Mouse (Mus musculus) right cerebral cortex, postnatal 14 days (tissue): Measurements from ENCODE around the gene Mgll.

ENCODE experiments used
- DNase-seq: peaks from one replicate; pipeline ENCODE4 v3.0.0; 2022

The Mgll gene

DNA sequence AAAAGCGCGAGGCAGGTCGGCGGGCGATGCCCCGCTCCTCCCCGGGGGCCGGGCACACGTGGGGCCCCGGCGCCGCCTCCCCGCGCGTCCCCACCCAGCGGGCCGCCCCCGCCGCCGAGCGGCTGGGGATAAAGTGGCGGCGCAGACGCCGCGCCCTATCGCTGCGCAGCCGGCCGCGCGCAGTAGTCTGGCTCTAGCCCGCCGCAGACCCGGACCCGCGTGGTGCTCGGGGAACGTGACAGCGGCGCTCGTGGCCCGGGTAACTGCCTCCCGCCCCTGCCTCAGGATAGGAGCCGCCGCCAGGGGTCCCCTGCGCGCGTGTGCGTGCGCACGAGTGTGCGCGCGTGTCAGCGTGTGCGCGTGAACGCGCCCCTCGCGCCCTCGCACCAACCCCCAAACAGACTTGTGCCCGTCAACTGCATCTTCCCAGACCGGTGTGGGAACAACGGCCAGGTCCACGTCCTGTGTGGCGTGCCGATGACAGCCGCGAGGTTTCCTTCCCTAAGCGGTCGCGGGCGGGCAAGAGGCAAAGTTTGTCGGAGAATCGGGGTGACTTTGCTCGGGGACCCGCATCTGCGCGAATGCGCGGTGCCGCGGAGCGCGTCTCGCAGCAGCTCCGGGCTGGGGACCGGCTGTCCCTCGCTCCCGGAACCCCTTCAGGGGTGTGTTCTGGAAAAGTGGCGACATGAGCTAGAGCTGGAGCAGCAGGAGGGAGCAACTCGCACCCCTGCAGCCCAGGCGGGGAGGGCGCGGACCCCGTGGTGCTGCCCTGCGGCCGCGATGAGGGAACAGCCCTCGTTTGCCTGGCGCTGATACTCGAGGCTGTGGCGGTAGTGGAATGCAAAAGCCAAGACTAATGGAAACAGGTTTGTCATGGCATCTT is at the start of gene Mgll:
TSS of gene Mgll (plus strand) at position 100 of the 883 bp plus-strand sequence.
- DNase-seq = peak; percentile 79

- no peak for DNase-seq
Observed at GRCm38 (mm10) chr6:88675815-88676214, 48.4 kb upstream of the Mgll start.

DNA sequence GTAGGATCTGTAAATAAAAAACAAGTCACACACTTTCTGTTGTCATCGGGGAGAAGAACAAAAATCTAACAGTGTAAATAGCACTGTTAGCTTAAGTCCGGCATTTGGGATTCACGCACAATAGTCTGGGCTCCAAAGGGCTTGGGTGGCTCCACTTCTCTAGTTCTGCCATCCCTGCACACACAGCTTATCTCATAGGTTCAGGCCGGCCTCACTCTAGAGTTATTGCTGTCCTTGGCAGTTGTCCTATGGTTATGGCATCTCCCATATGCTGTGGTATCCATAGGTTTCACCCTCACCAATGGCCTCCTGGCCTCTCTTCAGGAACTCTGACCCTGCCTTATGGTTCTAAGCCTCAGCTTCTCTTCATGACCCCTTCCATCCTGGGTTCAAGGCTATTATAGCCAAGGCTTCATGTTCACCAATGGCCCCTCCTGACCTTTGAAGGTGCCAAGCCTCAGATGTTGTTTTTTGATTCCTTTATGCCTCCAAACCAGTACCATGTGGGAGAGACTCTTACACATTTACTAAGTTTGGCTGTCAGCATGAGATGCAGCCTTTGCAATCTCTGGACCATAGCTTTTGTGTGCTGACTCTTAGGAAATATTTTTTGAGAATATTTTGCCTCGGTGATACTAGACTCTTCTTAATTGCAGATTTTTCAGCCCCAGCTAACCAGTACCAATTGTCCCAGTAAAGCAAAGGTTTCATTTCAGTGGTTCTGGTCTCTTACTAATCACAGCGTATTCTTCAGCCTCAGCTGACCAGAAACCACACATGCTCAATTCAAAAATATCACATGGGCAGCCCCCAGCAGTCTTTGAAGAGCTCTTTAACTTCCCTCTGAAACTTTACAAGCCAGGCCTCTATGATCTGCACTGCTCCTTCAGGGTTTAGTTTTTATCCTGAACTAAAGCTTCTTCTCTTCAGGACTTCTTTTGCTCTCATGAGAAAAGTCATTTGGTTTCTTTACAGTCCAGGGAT is 47.2 kb upstream of the Mgll start:
- no peak for DNase-seq

DNA sequence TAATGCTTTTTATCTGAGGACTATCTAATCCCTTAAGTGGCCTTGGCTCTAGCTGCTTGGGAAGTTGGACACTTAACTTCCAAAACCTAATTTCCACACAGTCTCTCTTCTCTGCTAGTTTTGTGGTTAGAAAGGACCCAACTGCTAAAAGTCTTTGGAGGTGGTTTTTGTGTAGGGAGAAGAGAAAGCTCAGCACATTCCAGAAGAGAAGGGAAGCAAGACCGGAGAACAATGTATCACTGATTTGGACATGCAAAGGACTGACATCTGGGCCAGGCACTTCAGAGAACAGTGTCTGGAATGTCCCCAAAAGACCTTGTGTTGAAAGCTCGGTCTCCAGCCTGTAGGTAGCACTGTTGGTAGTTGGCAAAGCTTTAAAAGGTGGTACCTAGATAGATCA is 46.5 kb upstream of the Mgll start:
- no peak for DNase-seq

- no peak for DNase-seq
Observed at GRCm38 (mm10) chr6:88681026-88681425, 43.2 kb upstream of the Mgll start.

- no peak for DNase-seq
Observed at GRCm38 (mm10) chr6:88683380-88684053, 40.7 kb upstream of the Mgll start.

DNA sequence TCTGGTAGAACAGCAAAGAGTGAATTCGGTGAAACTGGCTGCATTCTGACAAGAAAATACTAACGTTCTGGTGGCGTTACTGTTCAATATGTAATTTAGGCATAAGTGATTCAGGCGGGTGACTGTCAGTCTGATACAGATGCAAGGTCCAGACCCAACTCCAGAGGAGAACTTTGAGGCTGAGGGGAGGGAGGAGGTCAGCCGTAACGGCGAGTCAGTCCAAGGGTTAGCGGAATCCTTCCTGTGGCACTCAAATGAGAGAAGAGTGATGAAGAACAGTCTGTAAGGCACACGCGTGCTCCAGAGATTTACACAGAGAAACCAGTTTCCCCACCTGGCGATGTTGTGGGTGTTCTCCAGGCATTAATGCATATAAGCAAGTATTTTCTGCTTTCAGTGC is 36.0 kb upstream of the Mgll start:
- DNase-seq = no peak

DNA sequence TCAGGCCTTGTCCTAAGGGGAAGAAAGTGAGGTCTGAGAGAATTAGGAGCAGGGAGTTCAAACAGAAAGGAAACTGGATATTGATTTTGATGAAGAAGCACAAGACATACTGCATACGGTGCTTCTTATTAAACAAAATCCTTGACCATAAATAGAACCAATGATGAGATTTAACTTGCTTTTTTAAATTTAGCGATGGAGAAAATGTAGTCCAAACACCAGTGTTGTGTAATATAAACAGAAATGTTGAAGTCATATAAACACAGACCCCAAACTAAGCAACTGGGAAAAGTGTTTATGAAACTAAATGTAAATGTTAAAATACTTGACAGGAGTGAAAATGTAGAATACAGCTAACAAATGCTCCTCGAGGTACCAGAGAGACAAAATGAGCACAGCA is 35.5 kb upstream of the Mgll start:
- DNase-seq = no peak

DNA sequence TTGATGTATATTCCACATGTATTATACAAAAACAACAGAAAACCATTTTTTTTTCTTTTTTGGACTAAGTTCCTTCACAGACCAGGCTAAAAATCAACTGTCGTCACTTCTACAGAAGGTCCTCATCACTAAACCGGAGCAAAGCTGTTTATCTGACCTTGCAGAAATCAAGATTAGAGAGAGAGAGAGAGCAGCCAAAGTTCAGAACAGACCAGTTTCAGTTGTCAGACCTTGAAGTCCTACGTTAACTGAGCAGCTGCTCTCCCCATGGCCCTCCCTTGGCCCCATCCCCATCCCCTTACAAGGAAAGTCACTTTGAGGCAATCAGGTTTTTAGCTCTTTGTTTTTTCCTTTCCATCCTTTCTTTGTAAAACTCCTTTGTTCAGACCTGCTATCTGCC is 34.0 kb upstream of the Mgll start:
- DNase-seq = no peak

DNA sequence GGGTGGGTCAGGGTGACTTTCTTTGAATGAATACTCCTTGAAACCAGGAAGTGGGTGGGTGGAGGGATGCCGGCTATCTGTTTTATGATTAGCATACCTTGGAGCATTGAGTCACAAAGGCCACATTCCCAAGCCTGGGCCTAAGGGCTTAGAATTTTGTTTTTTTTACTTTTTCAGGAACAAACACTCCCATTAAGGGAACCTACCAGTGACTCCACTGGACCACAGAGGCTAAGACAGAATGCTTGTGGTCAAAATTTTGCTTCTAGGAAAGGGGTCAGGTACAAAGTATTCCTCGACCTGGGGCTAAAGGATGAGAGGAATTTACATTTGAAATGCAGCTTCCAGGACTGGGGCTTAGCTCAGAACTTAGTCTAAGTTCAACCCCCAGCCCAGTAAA is 32.9 kb upstream of the Mgll start:
- no peak for DNase-seq

DNA sequence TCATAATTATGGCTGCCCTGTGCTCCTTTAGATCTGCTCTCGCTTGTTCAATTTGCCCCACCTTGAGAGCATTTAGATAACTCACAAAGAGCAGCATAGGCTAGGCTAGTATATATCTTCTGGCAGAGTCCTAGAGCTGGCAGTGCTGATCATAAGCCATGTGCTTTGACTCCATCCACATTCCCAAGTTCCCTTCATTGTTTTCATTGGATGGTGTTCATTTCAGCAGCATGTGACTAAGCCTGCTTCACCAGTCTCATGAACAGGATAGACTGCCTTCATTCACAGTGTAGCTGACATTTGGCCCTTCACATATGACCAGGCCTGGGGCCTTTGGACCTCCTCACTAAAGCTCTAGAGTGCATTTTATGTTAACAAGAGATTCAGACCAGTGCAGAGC is 21.3 kb upstream of the Mgll start:
- DNase-seq = no peak

DNA sequence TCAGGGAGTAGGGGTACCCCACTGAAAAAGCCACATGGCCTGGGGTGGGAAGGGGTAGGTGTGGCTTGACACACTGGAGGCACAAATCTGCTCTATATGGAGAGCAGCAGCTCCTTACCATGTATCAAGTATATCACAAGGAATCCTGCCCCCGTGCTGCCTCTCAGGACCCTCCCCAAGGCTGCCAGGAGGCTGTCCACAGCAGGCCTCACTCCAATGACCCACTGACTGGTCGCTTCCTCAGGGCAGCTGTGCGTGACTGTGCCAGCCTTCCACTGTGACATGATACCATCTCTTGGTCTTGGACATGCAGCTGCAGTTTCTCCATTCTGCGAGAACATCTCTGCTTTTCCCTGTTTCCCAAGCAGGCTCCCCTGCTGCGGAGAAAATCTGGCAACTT is 20.5 kb upstream of the Mgll start:
- no peak for DNase-seq

DNA sequence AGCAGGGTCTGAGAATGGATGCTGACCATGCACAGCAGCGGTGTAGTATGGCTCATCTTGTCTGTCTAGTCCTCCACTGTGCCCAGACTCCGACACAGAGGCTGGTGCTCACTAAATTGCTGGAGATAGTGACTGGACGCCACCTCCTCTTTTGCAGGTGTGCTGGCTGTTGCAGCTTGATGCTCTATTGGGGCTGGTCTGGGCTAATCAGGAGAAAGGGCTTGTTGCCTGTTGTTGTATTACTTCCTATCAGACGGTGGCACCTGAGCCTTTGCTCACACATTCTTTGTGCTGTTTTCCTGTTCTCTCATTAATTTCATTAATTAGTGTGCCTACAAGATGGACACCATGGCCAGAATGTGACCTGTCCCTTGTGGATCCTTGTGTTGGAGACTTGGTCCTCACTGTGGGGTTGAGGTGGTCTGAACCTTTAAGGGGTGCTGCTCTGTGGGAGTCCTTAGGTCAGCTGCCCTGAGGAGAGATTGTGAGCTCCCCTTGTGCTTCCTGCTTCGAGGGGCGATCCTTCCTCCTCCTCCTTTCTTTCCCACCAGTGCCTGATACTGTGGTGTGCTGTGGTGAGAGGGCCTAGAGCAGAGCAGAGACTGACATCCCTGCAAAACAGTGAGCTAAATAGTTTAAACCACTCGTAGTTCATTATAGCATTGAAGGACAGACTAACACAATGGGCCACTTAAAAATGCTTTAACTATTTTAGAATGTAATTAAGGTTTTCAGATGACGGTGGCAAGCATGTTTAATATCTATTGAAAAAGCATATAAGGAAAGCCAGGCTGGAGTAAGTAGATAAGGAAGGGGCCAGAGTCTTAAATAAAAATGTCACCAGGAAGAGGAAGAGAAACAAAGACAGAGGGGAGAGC is 15.6 kb upstream of the Mgll start:
- DNase-seq = no peak

DNA sequence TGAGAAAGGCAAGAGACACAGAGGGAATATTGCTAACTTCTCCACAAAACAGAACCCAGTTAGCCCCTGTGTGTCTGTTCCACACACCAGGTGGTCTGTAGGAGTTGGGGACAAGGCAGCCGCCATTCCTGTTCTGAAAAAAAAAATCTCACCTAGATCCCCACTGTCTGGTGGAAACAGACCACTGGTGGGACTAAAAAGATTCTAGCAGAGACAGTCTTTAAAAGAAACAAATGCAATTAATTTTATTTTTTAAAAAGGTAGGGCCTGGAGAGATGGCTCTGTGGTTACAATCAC is 15.0 kb upstream of the Mgll start:
- DNase-seq = no peak

GRCm38 (mm10) chr6:88711313-88711712 is 12.9 kb upstream of the Mgll start:
- no peak for DNase-seq

- DNase-seq = no peak
Observed at GRCm38 (mm10) chr6:88712083-88712482, 12.1 kb upstream of the Mgll start.

- DNase-seq = no peak
Observed at GRCm38 (mm10) chr6:88713320-88713719, 10.9 kb upstream of the Mgll start.

GRCm38 (mm10) chr6:88714200-88714674 is 10.0 kb upstream of the Mgll start:
- no peak for DNase-seq

GRCm38 (mm10) chr6:88715378-88715781 is 8.8 kb upstream of the Mgll start:
- no peak for DNase-seq

- no peak for DNase-seq
Observed at GRCm38 (mm10) chr6:88715966-88716365, 8.2 kb upstream of the Mgll start.

DNA sequence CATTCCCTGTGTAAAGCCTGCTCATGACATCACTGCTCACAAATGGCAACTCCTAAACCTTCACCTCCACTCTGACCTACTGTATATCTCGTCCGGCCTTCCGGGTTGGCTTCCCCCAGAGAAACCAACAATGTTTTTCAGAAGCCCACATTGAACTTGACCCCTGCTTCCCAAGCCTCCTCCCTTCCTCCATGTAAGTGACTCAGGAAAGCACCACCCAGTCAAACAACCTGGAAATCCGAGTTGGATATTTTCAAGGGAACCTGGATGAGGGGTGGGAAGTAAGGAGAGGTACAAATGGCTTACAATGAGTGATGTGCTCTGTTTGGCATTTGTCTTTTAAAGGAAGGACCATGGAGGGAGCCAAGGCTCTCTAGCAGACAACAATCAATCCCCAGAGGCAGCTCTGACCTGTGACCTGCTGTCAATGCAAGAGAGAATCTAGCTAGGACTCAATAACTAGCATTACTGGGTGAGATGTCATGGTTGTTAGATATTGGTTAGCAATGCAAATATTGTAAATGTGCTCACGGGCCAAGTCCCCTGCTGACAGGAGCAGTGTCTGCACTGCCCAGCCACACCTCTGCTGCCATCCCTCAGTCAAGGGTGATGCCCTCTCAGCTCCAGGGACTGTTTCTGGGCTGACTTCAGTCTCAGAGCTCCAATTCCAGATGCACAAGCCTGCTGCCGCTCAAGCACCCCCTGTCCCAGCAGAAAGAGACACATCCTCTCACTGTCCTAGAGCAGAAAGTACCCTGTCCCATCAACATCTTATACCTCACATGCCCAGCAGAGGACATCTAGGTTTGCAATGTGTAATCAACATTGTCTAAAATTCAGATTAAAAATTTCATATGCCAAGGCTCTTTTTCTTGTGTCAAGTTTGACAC is 6.8 kb upstream of the Mgll start:
- no peak for DNase-seq
